Mouse (Mus musculus): ENCODE results near the gene Rps6kb1. TPM values are rescaled to one million over a fixed set of nuclear protein-coding genes. Genes with fewer than 3 reads are reported as not detected.
"Not testable (repeated sequence)": the region's sequence is repeated elsewhere in the genome, so short reads cannot be mapped to it uniquely, and the experiment has no call there.

The Rps6kb1 gene
- total RNA-seq, 1 experiment from 2014 or later: 63.2 TPM

GRCm38 (mm10) chr11:86570261-86570746, 25.7 kb upstream of the Rps6kb1 start:
- no peak for ATAC-seq (replicated peaks in 1 of 2; ENCODE audit: insufficient read depth in 1 of 2, low FRiP score in 2 of 2, low TSS enrichment in 1 of 2, low read depth in 1 of 2, poor library complexity in 2 of 2, severe bottlenecking in 2 of 2)

- peak; percentile 58 to 62; a peak in 3 of 4 replicates for ATAC-seq (replicated peaks in 1 of 2; ENCODE audit: insufficient read depth in 1 of 2, low FRiP score in 2 of 2, low TSS enrichment in 1 of 2, low read depth in 1 of 2, poor library complexity in 2 of 2, severe bottlenecking in 2 of 2)
These were observed 23.8 kb upstream of the Rps6kb1 start for GRCm38 (mm10) chr11:86568425-86568824.

- no peak for ATAC-seq (replicated peaks in 1 of 2; ENCODE audit: insufficient read depth in 1 of 2, low FRiP score in 2 of 2, low TSS enrichment in 1 of 2, low read depth in 1 of 2, poor library complexity in 2 of 2, severe bottlenecking in 2 of 2)
These were observed 13.7 kb upstream of the Rps6kb1 start for GRCm38 (mm10) chr11:86558258-86558657.

- ATAC-seq (replicated peaks in 1 of 2; ENCODE audit: insufficient read depth in 1 of 2, low FRiP score in 2 of 2, low TSS enrichment in 1 of 2, low read depth in 1 of 2, poor library complexity in 2 of 2, severe bottlenecking in 2 of 2): no peak
These were observed 8.9 kb upstream of the Rps6kb1 start for GRCm38 (mm10) chr11:86553525-86553924.

GRCm38 (mm10) chr11:86547412-86547811, 2.8 kb upstream of the Rps6kb1 start:
- no peak for ATAC-seq (replicated peaks in 1 of 2; ENCODE audit: insufficient read depth in 1 of 2, low FRiP score in 2 of 2, low TSS enrichment in 1 of 2, low read depth in 1 of 2, poor library complexity in 2 of 2, severe bottlenecking in 2 of 2)

- ATAC-seq (replicated peaks in 1 of 2; ENCODE audit: insufficient read depth in 1 of 2, low FRiP score in 2 of 2, low TSS enrichment in 1 of 2, low read depth in 1 of 2, poor library complexity in 2 of 2, severe bottlenecking in 2 of 2): no peak
These were observed 951 bp upstream of the Rps6kb1 start for GRCm38 (mm10) chr11:86545556-86545955.

GRCm38 (mm10) chr11:86543960-86544638, 506 bp downstream of the Rps6kb1 start:
- ATAC-seq (replicated peaks in 1 of 2; ENCODE audit: insufficient read depth in 1 of 2, low FRiP score in 2 of 2, low TSS enrichment in 1 of 2, low read depth in 1 of 2, poor library complexity in 2 of 2, severe bottlenecking in 2 of 2): no peak

- ATAC-seq (replicated peaks in 1 of 2; ENCODE audit: insufficient read depth in 1 of 2, low FRiP score in 2 of 2, low TSS enrichment in 1 of 2, low read depth in 1 of 2, poor library complexity in 2 of 2, severe bottlenecking in 2 of 2): no peak
These were observed 1.8 kb downstream of the Rps6kb1 start for GRCm38 (mm10) chr11:86542851-86543250.

- ATAC-seq (replicated peaks in 1 of 2; ENCODE audit: insufficient read depth in 1 of 2, low FRiP score in 2 of 2, low TSS enrichment in 1 of 2, low read depth in 1 of 2, poor library complexity in 2 of 2, severe bottlenecking in 2 of 2): no peak
These were observed 4.1 kb downstream of the Rps6kb1 start for GRCm38 (mm10) chr11:86540476-86540845.

- no peak for ATAC-seq (replicated peaks in 1 of 2; ENCODE audit: insufficient read depth in 1 of 2, low FRiP score in 2 of 2, low TSS enrichment in 1 of 2, low read depth in 1 of 2, poor library complexity in 2 of 2, severe bottlenecking in 2 of 2)
These were observed 4.7 kb downstream of the Rps6kb1 start for GRCm38 (mm10) chr11:86539716-86540475.

- no peak for ATAC-seq (replicated peaks in 1 of 2; ENCODE audit: insufficient read depth in 1 of 2, low FRiP score in 2 of 2, low TSS enrichment in 1 of 2, low read depth in 1 of 2, poor library complexity in 2 of 2, severe bottlenecking in 2 of 2)
These were observed 5.8 kb downstream of the Rps6kb1 start for GRCm38 (mm10) chr11:86538786-86539185.

GRCm38 (mm10) chr11:86534201-86534910, 10.2 kb downstream of the Rps6kb1 start:
- ATAC-seq (replicated peaks in 1 of 2; ENCODE audit: insufficient read depth in 1 of 2, low FRiP score in 2 of 2, low TSS enrichment in 1 of 2, low read depth in 1 of 2, poor library complexity in 2 of 2, severe bottlenecking in 2 of 2): no peak

GRCm38 (mm10) chr11:86533302-86533701, 11.3 kb downstream of the Rps6kb1 start:
- not testable (repeated sequence) for ATAC-seq (replicated peaks in 1 of 2; ENCODE audit: insufficient read depth in 1 of 2, low FRiP score in 2 of 2, low TSS enrichment in 1 of 2, low read depth in 1 of 2, poor library complexity in 2 of 2, severe bottlenecking in 2 of 2)

- peak; percentile 53 to 68; a peak in 2 of 4 replicates for ATAC-seq (replicated peaks in 1 of 2; ENCODE audit: insufficient read depth in 1 of 2, low FRiP score in 2 of 2, low TSS enrichment in 1 of 2, low read depth in 1 of 2, poor library complexity in 2 of 2, severe bottlenecking in 2 of 2)
These were observed 11.8 kb downstream of the Rps6kb1 start for GRCm38 (mm10) chr11:86532834-86533233.

- ATAC-seq (replicated peaks in 1 of 2; ENCODE audit: insufficient read depth in 1 of 2, low FRiP score in 2 of 2, low TSS enrichment in 1 of 2, low read depth in 1 of 2, poor library complexity in 2 of 2, severe bottlenecking in 2 of 2): no peak
These were observed 17.1 kb downstream of the Rps6kb1 start for GRCm38 (mm10) chr11:86527528-86527927.

- no peak for ATAC-seq (replicated peaks in 1 of 2; ENCODE audit: insufficient read depth in 1 of 2, low FRiP score in 2 of 2, low TSS enrichment in 1 of 2, low read depth in 1 of 2, poor library complexity in 2 of 2, severe bottlenecking in 2 of 2)
These were observed 24.9 kb downstream of the Rps6kb1 start for GRCm38 (mm10) chr11:86519751-86520150.

GRCm38 (mm10) chr11:86517229-86517628, 27.4 kb downstream of the Rps6kb1 start:
- no peak for ATAC-seq (replicated peaks in 1 of 2; ENCODE audit: insufficient read depth in 1 of 2, low FRiP score in 2 of 2, low TSS enrichment in 1 of 2, low read depth in 1 of 2, poor library complexity in 2 of 2, severe bottlenecking in 2 of 2)

GRCm38 (mm10) chr11:86516620-86517019, 28.0 kb downstream of the Rps6kb1 start:
- ATAC-seq (replicated peaks in 1 of 2; ENCODE audit: insufficient read depth in 1 of 2, low FRiP score in 2 of 2, low TSS enrichment in 1 of 2, low read depth in 1 of 2, poor library complexity in 2 of 2, severe bottlenecking in 2 of 2): no peak
